Mouse (Mus musculus) hindbrain, embryonic 13.5 days (tissue): ENCODE data around the gene Bco1. TPM values are rescaled to one million over a fixed set of nuclear protein-coding genes. Genes with fewer than 3 reads are reported as not detected.
A peak's percentile ranks its signal among the peaks of the same experiment; 100 is the strongest.

Experiments
- ATAC-seq: fragments of 200-750 bp; cut with Nextera tagmentation; 2 replicates; pipeline ENCODE4 v1.8.0; 2017; ENCODE audit warnings: moderate TSS enrichment; ENCODE audit not compliant: low FRiP score
- H3K27ac ChIP-seq: fragments of 300-500 bp; sonication (generic); 2 replicates; pipeline ENCODE4 v1.5.1; 2015; ENCODE audit warnings: inconsistent platforms, mild to moderate bottlenecking, moderate library complexity
- H3K27me3 ChIP-seq: fragments of 300-500 bp; sonication (generic); 2 replicates; pipeline ENCODE4 v1.6.1; 2015; ENCODE audit warnings: mild to moderate bottlenecking, inconsistent platforms
- H3K36me3 ChIP-seq: fragments of 300-500 bp; sonication (generic); 2 replicates; pipeline ENCODE4 v1.6.1; 2015; ENCODE audit warnings: mild to moderate bottlenecking, inconsistent platforms
- H3K4me1 ChIP-seq: fragments of 300-500 bp; sonication (generic); replicated peaks from 2 replicates; pipeline ENCODE4 v1.6.1; 2015; ENCODE audit warnings: inconsistent platforms
- H3K4me2 ChIP-seq: fragments of 300-500 bp; sonication (generic); 2 replicates; pipeline ENCODE4 v1.6.1; 2015; ENCODE audit warnings: inconsistent platforms, mild to moderate bottlenecking, moderate library complexity
- H3K4me3 ChIP-seq: fragments of 300-500 bp; sonication (generic); 2 replicates; pipeline ENCODE4 v1.5.1; 2015; ENCODE audit warnings: mild to moderate bottlenecking, inconsistent platforms
- H3K9ac ChIP-seq: fragments of 300-500 bp; sonication (generic); 2 replicates; pipeline ENCODE4 v1.6.1; 2015; ENCODE audit warnings: mild to moderate bottlenecking, inconsistent platforms
- H3K9me3 ChIP-seq: fragments of 300-500 bp; sonication (generic); 2 replicates; pipeline ENCODE4 v1.6.1; 2016; ENCODE audit warnings: inconsistent platforms
- WGBS: fragments of 180-500 bp; shearing (Covaris S2); methylation state at CpG from one replicate; pipeline ENCODE4 v1.1.7; 2015; 5-methylcytosine and 5-hydroxymethylcytosine counted together
- polyA plus RNA-seq: library from polyadenylated mRNA; unstranded; fragments of >200 nt; fragmentation: Nextera tagmentation; extraction: Ambion mirVana; gene quantifications from 2 replicates; pipeline ENCODE4 v1.2.1, GENCODE M21; 2015

The Bco1 gene
- 0.21 and 0.27 TPM in 2 replicates for polyA plus RNA-seq

- H3K4me1 ChIP-seq = peaks cover 15% of the 10 kb centered on the region
- no peaks in the 10 kb centered on the region for H3K36me3 ChIP-seq
- H3K27me3 ChIP-seq = no peaks in the 10 kb centered on the region
- H3K9me3 ChIP-seq = 0 out of 2 replicates have a peak, but pooled peaks cover 9% of the 10 kb centered on the region
- ATAC-seq = no peak
- no peak within 1 kb of the TSS for H3K4me2 ChIP-seq
- H3K4me3 ChIP-seq = no peak within 1 kb of the TSS
- WGBS = 72% methylated on average over 12 of the region's 12 CpGs
- H3K27ac ChIP-seq = no peak within 1 kb of the TSS
- 0 out of 2 replicates have a peak within 1 kb of the TSS, but pooled peaks have one; percentile 19 for H3K9ac ChIP-seq
These were observed at the start of gene Bco1 for GRCm38 (mm10) chr8:117095647-117096046. Gene Bco1, plus strand, starts transcription at chr8:117095854.

GRCm38 (mm10) chr8:117049444-117049843 is 46.2 kb upstream of the Bco1 start:
- no peaks in the 10 kb centered on the region for H3K27me3 ChIP-seq
- no peak overlapping the region for H3K27ac ChIP-seq
- H3K4me2 ChIP-seq = no peak overlapping the region
- H3K36me3 ChIP-seq = no peaks in the 10 kb centered on the region
- H3K9ac ChIP-seq = no peak overlapping the region
- ATAC-seq = no peak
- no peaks in the 10 kb centered on the region for H3K9me3 ChIP-seq
- no peaks in the 10 kb centered on the region for H3K4me1 ChIP-seq
- 72% methylated on average over 7 of the region's 7 CpGs for WGBS
- H3K4me3 ChIP-seq = no peak overlapping the region

GRCm38 (mm10) chr8:117050763-117051162 is 44.9 kb upstream of the Bco1 start:
- no peak overlapping the region for H3K27ac ChIP-seq
- H3K27me3 ChIP-seq = peaks cover under 1% of the 10 kb centered on the region; the same call in 1 of the 2 replicates
- H3K4me3 ChIP-seq = no peak overlapping the region
- H3K4me1 ChIP-seq = no peaks in the 10 kb centered on the region
- H3K9ac ChIP-seq = no peak overlapping the region
- H3K9me3 ChIP-seq = no peaks in the 10 kb centered on the region
- H3K36me3 ChIP-seq = no peaks in the 10 kb centered on the region
- H3K4me2 ChIP-seq = no peak overlapping the region
- WGBS = 85% methylated on average over 9 of the region's 9 CpGs
- no peak for ATAC-seq

DNA sequence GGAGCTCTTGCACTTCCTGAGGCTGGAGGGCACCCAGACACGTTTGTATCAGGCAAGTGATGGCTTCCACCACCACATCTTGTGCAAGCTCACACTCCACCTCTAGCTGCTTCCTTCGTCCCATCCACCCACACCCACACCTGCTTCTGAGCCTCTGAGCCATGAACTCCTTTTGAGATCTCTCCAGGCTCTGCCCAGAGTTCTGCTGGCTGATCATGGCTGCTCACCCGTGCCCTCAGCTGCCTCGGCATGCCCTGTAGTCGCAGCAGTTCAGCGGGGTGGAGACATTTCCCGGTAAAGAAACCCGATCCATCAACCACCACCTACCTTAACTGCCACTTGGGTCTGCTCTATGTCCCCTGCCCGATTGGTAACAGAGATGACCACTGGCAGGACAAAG is 44.3 kb upstream of the Bco1 start:
- Histone ChIP-seq H3K9ac (no peak overlapping the region), H3K27ac (no peak overlapping the region), H3K4me1 (no peaks in the 10 kb centered on the region), H3K9me3 (no peaks in the 10 kb centered on the region), H3K4me3 (no peak overlapping the region), H3K27me3 (peaks cover 2% of the 10 kb centered on the region; the same call in 1 of the 2 replicates), H3K36me3 (no peaks in the 10 kb centered on the region), H3K4me2 (no peak overlapping the region)
- ATAC-seq = no peak
- whole genome bisulfite sequencing = 76% methylated on average over 9 of the region's 9 CpGs

GRCm38 (mm10) chr8:117053135-117054079 is 42.2 kb upstream of the Bco1 start:
- Histone ChIP-seq H3K4me2 (no peak overlapping the region), H3K27ac (no peak overlapping the region), H3K4me3 (no peak overlapping the region), H3K9me3 (no peaks in the 10 kb centered on the region), H3K36me3 (no peaks in the 10 kb centered on the region), H3K27me3 (peaks cover 2% of the 10 kb centered on the region; the same call in 1 of the 2 replicates), H3K9ac (no peak overlapping the region), H3K4me1 (no peaks in the 10 kb centered on the region)
- ATAC-seq = no peak
- WGBS = 75% methylated on average over 12 of the region's 12 CpGs

DNA sequence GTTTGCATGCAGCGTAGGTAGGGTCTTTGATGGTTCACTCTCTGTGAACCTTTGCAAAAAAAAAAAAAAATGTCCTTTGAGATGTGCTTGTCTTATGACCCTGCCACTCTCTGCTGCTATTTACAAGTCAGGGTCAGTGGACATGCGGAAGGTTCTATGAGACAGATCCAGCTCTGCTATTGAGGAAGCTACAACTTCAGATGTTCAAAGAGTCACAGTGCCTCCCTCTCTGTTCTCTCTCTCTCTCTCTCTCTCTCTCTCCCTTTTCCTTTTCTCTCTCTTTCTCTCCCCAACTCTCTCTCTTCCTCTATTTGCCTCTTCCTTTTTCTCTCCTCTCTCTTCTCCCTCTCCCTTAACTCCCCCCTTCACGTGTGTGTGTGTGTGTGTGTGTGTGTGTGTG is 41.5 kb upstream of the Bco1 start:
- no peak for ATAC-seq
- Histone ChIP-seq H3K9ac (no peak overlapping the region), H3K4me2 (no peak overlapping the region), H3K4me1 (no peaks in the 10 kb centered on the region), H3K36me3 (no peaks in the 10 kb centered on the region), H3K9me3 (no peaks in the 10 kb centered on the region), H3K27ac (no peak overlapping the region), H3K4me3 (no peak overlapping the region), H3K27me3 (peaks cover 2% of the 10 kb centered on the region; the same call in 1 of the 2 replicates)
- WGBS = 78% methylated on average over 3 of the region's 3 CpGs

DNA sequence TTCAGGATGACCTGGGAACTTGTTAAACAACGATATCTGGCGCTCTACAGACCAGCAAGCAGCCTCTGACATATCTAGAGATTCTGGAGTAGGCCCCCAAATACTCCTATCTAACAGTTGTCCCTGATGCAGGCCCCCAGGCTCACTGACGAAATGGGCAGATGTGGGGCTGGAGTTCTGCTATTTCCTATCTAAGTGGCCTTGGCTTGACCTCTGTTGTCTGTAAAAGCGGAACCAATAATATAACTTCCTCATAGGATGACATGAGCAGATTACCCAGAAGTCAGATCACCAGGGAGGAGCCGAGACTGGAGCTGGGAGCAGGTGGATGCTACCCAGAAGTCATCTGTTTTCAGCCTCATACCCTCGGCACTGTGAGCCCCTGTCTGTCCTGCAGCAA is 40.6 kb upstream of the Bco1 start:
- no peak overlapping the region for H3K4me3 ChIP-seq
- 80% methylated on average over 6 of the region's 6 CpGs for WGBS
- no peaks in the 10 kb centered on the region for H3K36me3 ChIP-seq
- H3K4me1 ChIP-seq = no peaks in the 10 kb centered on the region
- no peak overlapping the region for H3K27ac ChIP-seq
- no peak overlapping the region for H3K9ac ChIP-seq
- no peak overlapping the region for H3K4me2 ChIP-seq
- no peaks in the 10 kb centered on the region for H3K9me3 ChIP-seq
- peaks cover 2% of the 10 kb centered on the region; the same call in 1 of the 2 replicates for H3K27me3 ChIP-seq
- ATAC-seq = no peak

DNA sequence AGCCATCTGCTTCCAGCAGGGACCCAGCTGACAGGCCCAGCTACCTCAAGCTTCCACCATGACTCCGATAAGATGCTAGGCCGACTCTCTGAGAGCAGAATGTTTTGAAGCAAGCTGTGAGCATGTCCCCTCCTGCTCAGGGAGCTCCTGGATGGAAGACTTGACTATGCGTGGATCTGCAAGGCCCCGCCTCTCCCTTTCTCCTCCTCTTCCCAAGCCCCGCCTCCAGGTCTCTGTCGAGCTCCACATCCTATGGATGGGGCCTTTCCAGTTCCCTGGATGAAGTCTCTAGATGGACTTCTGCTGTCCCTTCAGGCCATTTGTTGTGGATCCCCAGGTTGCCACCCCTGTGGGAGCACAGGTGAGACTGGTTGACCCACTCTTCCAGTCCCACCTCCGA is 36.6 kb upstream of the Bco1 start:
- Histone ChIP-seq H3K9ac (no peak overlapping the region), H3K4me3 (no peak overlapping the region), H3K27ac (no peak overlapping the region), H3K4me1 (0 out of 2 replicates have a peak, but pooled peaks cover 3% of the 10 kb centered on the region), H3K27me3 (peaks cover 2% of the 10 kb centered on the region; the same call in 1 of the 2 replicates), H3K9me3 (no peaks in the 10 kb centered on the region), H3K4me2 (no peak overlapping the region), H3K36me3 (no peaks in the 10 kb centered on the region)
- 71% methylated on average over 7 of the region's 7 CpGs for WGBS
- ATAC-seq = no peak

DNA sequence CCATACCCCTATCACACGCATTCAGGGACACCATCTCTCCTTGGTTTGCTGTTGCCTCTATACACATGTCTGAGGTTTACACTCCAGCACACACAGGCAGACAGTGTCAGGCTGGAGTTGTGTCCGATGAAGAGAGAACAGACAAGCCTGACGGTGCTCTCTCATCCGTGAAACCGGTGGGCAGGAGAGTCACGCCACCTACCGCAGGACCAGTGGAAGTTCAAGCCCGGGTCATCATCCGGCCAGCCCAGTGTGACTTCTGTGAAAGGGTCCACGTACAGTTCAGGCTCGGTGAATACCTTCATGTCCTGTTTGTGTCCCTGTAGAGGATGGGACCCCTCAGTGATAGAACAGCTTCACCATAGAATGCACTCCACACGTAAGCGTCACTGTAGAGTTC is 35.3 kb upstream of the Bco1 start:
- Histone ChIP-seq H3K9ac (no peak overlapping the region), H3K27me3 (peaks cover 2% of the 10 kb centered on the region; the same call in 1 of the 2 replicates), H3K4me1 (0 out of 2 replicates have a peak, but pooled peaks cover 3% of the 10 kb centered on the region), H3K36me3 (no peaks in the 10 kb centered on the region), H3K4me2 (no peak overlapping the region), H3K27ac (no peak overlapping the region), H3K9me3 (no peaks in the 10 kb centered on the region), H3K4me3 (no peak overlapping the region)
- ATAC-seq = no peak
- 73% methylated on average over 13 of the region's 13 CpGs for WGBS

GRCm38 (mm10) chr8:117061180-117061880 is 34.3 kb upstream of the Bco1 start:
- Histone ChIP-seq H3K4me1 (0 out of 2 replicates have a peak, but pooled peaks cover 3% of the 10 kb centered on the region), H3K4me2 (no peak overlapping the region), H3K36me3 (no peaks in the 10 kb centered on the region), H3K9me3 (no peaks in the 10 kb centered on the region), H3K4me3 (no peak overlapping the region), H3K27me3 (no peaks in the 10 kb centered on the region), H3K9ac (no peak overlapping the region), H3K27ac (no peak overlapping the region)
- 58% methylated on average over 13 of the region's 13 CpGs for WGBS
- no peak for ATAC-seq

DNA sequence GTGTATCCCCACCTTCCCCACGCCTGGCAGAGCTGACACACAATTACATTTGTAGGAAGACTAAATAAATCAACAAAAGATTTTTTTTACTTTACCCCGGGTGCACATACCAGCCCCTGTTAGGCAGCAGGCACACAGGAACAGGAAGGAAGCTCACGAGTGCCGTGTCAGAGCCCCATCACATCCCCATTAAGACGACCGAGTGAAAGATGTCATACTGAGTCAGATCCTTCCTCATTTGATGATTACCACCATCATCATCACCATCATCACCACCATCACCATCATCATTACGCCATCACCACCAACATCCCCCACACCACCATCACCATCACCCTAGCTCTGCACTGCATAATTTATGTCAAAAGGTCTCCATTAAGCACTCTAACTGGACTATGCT is 28.7 kb upstream of the Bco1 start:
- Histone ChIP-seq H3K27me3 (no peaks in the 10 kb centered on the region), H3K9me3 (no peaks in the 10 kb centered on the region), H3K4me3 (no peak overlapping the region), H3K27ac (no peak overlapping the region), H3K36me3 (no peaks in the 10 kb centered on the region), H3K4me1 (no peaks in the 10 kb centered on the region), H3K4me2 (no peak overlapping the region), H3K9ac (no peak overlapping the region)
- 93% methylated on average over 7 of the region's 7 CpGs for WGBS
- ATAC-seq = no peak

DNA sequence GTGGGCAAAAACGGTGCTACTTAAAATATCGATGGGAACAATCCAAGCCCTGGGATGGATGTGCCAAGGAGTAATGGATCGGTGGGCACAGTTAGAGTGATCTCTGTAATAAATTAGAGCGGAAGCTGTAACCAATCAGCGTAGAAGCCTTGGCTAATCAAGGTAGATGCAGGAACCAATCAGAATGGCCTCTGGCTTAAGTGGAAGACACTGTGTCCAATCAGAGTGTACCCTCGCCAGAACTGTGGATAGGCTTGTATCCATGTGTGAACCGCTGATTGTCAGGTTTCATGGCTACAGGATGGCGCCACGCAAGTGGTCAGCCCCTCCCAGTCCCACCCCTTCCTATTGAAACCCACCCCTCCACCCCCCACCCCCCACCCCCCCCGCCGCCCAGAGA is 28.3 kb upstream of the Bco1 start:
- H3K4me3 ChIP-seq = no peak overlapping the region
- no peaks in the 10 kb centered on the region for H3K27me3 ChIP-seq
- H3K4me1 ChIP-seq = no peaks in the 10 kb centered on the region
- ATAC-seq = no peak
- H3K4me2 ChIP-seq = no peak overlapping the region
- WGBS = 91% methylated on average over 11 of the region's 11 CpGs
- H3K36me3 ChIP-seq = no peaks in the 10 kb centered on the region
- H3K27ac ChIP-seq = no peak overlapping the region
- no peaks in the 10 kb centered on the region for H3K9me3 ChIP-seq
- H3K9ac ChIP-seq = no peak overlapping the region
